Mouse (Mus musculus): Measurements from ENCODE around the gene Osbpl8.

Gene Osbpl8

DNA sequence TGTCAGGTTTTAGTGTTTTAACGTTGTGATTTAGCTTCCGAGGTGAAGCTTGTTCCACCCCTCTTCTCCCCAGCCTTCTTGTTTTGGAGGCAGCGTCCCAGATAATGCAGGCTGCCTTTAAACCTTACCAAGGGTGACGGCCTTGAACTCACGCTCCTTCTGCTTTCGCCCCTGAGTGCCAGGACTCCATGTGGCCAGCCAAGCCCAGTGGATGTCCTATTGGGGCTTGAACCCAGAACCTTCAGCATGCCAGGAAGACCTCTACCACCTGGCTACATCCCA lies 70.7 kb downstream of the Osbpl8 start:
- no peak for DNase-seq (ENCODE audit: low spot score)

DNA sequence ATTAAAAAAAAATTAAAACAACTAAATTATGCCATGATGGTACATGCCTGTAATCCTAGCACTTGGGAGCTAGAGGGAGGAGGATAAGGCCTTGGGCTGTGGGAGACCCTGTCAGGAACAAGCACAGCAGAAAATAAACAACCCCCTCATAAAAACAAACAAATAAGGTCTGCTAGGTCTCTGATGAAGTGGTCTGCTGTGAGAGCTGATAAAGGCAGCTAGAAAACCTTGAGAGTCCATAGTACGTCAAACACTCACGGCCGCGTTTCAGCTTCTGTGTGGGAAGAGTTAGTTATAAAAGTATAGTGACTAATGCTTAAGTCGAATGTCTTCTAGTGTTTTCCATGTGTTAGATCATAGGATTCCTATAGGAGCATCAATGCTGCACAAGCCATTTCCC lies 72.9 kb downstream of the Osbpl8 start:
- DNase-seq (ENCODE audit: low spot score), result no peak

DNA sequence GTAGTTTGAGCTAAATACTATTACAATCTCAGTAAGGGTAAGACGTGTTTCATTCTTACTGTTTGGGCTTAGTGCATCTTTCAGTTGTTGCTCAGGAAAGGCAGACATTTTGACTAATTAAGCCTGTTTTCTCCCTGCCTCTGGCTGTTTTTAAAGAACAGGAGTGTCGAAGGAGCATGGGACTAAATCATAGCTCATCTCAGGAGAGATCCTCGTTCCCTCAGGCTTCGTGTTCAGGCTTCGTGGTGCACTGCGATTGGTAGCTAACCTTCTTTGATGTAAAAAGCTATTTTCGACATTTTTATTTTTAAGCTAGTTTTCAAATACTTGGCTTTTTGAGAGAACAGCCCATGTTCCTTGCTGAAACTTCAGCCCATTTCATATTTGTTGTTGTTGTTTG lies 78.1 kb downstream of the Osbpl8 start:
- DNase-seq (ENCODE audit: low spot score), result no peak

DNA sequence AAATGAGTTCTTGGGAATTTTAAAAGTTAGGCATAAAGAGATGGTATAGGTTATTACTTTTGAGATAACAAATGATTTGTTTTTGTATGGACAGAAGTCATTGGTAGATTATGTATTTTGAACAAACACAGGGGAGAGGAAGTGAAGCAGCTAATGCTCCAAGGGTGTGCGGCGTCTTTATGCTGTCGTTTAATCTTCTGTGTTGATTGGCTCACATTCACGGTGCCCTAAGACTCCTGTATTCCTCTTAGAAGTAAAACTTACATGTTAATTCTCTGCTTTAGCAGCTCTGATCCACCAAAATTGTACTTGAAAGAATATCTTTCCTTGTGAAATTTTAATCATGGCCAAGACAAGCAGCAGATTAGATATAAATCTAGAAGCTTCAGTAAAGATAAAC lies 83.1 kb downstream of the Osbpl8 start:
- DNase-seq (ENCODE audit: low spot score), result no peak

DNA sequence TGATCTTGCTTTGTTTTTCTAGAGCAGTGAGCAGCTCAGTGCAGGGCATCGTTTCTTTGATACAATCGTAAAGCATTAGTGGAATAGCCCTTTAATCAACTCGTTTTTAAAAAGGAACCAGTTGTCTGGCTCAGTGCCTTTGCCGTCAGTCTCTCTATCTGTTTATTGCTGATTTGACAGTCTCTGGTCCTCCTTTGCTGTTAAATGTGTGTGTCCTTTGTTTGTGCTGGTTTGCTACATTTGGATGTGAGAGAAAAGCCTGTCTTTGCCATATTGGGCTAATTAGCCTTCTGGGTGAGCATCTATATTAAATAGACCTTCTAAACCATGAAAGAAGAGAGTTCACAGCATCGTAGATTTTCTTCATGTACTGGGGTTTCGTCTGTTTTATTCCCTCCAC lies 83.6 kb downstream of the Osbpl8 start:
- DNase-seq (ENCODE audit: low spot score), result no peak

DNA sequence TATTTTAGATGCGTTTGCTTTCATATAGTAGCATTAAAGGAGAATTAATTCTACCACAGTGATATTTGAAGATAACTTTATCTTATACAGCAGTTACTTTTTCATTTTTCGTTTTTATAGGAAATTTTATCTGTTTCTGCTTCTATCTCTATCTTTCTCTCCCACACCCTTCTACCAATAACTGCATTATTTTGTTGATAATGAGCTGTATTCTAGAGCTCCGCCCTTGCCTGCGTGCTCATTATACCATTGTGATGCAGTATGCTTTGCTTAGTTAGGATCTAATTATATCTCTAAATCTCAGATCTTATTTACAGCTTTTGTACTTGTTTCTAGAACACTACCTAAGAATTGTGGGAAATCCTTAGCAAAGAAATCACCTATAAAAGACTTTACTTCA lies 85.6 kb downstream of the Osbpl8 start:
- DNase-seq (ENCODE audit: low spot score), result no peak

DNA sequence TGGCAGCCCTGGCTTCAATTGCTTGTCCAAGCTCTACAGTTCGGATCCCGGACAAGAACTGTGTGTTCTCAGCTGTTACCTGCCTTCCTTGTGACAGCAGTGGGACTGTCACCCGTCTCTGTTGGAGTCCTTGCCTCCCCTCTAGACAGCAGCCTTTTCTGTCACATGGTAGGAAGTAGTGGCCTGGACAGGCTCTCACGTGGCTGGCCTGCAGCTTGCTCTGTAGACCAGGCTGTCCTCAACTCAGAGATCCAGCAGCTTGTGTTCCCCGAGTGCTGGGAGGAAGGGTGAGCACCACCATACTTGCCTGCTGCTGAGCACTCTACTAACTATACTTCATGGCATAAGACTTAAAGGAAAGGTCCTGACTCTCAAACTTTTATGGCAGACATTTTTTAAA lies 87.1 kb downstream of the Osbpl8 start:
- no peak for DNase-seq (ENCODE audit: low spot score)

DNA sequence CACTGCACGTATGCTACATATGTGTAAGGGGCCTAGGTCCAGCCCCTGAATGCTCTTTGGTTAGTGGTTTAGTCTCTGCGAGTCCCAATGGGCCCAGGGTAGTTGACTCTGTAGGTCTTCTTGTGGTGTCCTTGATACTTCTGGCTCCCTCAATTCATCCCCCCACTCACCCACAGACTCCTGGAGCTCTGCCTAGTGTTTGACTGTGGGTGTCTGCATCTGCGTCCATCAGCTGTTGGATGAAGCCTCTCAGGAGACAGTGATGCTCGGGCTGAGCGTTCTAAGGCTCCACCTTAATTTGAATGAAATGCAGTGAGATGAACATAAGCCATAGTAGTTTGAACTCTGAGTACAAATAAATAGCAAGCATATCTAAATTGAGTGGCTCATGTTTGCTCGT lies 90.7 kb downstream of the Osbpl8 start:
- no peak for DNase-seq (ENCODE audit: low spot score)

DNA sequence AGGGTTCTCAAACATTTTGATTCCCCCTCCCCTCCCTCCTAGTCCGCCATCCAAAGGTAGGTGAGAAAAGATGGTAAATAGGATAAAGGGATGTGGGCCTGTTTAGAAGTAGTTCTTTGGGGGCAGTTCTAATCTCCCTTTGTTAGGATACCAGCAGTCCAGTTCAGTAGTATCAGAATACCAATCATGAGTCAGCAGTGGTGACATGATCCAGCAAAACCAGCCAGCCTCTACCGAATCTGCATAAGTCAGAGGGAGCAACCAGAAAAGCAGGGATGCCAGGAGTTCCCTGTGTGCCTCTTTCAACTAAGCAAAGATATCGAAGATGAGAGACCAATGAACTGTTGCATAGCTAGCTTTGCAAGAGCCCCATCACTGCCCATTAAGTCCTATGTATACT lies 91.6 kb downstream of the Osbpl8 start:
- DNase-seq (ENCODE audit: low spot score), result no peak

DNA sequence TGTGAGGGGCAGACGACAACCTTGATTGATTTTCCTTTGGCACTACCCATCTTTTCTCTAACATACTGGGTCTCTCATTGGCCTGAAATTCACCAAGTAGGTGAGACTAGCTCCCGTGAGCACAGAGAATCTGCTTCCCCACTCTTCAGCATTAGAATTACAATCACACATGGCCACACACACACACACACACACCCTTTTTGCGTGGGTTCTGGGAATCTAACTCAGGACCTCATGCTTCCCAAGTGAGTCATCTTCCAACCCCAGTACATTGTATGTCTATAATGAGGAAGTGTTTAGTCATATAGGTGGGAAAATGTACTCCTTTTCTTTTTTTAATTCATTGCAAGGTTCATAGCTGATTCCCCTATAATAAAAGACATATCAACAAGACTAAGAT lies 92.8 kb downstream of the Osbpl8 start:
- DNase-seq (ENCODE audit: low spot score), result no peak

DNA sequence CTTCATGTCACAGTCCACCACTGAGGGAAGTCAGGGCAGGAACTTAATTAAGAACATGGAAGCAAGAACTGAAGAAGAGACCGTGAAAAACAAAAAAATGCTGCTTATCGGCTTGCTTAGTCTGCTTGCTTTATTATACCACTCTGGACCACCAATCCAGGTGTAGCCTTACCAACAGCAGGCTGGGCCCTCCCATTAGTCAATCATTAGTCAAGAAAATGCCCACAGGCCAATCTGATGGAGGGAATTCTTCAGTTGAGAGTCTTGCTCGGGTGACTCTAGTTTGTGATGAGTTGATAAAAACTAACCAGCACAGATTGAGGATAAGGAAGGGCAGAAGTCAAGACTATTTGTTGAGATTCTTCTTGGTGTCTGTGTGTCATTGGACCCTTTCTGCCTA lies 93.7 kb downstream of the Osbpl8 start:
- no peak for DNase-seq (ENCODE audit: low spot score)

DNA sequence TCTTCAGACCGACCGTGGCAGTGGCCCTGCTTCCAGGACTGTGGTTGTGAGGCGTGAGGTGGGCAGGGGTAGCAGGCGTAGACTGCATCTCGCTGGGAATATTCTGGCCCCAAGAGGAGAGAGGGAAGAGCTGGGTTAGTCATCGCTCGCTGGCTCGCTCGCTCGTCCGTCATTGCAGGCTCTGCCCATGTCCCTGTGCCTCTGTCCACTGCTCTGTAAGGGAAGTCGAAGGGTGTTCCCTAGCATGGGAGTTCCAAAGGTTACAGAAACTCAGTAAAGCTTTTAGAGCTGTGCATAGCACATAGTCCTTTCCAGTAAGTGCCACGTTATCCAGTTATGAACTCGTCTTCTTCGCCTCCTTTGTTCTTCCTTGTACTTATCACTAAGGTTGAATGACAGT lies 107.1 kb downstream of the Osbpl8 start:
- DNase-seq (ENCODE audit: low spot score), result no peak

DNA sequence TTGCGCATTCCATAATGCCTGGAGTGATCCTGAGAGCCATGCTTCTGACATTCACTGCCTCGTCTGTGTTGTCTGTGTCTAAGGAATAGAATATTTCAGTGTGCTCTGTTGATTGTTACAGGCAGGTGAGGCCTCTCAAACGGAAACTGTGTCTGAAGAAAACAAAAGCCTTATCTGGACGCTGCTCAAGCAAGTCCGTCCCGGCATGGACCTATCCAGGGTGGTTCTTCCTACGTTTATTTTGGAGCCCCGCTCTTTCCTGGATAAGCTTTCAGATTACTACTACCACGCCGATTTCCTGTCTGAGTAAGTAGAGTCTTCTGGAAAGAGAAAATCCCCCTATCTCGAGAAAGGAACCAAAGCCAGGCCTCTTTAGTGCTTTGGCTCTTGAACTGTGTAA lies 108.4 kb downstream of the Osbpl8 start:
- DNase-seq (ENCODE audit: low spot score), result peak; percentile 4

DNA sequence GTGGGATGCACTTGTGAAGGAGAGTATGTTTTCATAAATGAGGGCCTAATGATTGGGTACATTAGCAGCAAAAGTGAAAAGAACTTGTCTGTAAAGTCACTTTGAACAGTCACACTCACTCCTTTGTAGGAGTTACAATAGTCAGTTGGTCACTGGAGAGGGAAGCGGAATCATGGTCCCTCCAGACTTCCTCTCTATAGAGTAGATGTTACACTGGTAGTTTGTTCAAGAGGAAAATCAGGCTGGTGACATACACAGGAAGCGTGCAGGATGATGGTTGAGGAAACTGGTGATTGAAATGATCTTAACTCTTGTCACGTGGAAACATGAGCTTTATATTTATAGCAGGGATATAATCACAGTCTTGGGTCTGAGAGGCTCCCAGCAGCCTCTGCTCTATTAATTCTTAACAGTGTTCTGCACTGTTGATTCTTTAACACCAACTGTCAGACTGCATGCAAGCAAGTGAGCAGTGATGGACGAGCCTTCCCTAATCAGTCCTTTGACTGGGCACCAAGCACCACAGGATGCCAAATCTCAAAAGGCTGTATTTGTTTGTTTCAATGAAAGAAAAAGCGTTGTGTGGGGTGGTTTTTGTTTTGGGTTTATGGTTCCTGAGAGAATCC lies 109.0 kb downstream of the Osbpl8 start:
- no peak for DNase-seq (ENCODE audit: low spot score)

DNA sequence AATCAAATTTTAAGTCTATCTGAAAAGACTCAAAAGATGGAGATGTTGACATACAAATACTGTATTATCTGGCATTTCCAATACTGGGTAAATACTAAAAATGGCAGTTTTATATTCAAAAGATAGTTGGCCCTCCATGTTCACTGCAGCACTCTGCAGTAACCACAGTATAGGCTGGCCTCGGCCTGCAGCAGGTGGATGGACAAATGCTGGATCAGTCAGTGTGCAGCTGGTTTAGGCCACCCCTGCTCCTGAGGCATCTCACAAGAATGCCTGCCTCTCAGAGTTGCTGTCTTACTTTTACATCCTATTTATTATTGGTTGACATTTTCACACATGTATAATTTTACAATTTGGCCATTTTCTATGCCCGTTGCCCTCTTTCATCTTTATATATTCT lies 111.3 kb downstream of the Osbpl8 start:
- DNase-seq (ENCODE audit: low spot score), result no peak

DNA sequence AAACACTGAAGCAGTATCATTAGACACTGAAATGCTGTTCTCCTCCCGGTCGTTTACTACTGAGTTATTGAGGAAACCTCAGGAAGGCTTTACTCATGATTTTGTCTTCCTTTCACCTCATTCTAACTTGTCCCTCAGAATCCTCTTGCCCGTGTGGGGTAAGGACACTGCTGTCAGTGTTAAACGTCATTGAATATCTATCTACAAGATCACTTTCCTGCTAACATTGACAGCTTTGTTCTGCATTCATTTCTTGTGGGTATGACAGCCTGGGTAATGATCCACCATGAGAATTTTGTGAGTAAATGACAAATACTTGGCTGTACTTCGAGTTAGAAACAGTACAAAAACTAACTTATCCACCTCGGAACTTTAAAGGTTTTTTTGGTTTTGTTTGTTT lies 133.1 kb downstream of the Osbpl8 start:
- no peak for DNase-seq (ENCODE audit: low spot score)

DNA sequence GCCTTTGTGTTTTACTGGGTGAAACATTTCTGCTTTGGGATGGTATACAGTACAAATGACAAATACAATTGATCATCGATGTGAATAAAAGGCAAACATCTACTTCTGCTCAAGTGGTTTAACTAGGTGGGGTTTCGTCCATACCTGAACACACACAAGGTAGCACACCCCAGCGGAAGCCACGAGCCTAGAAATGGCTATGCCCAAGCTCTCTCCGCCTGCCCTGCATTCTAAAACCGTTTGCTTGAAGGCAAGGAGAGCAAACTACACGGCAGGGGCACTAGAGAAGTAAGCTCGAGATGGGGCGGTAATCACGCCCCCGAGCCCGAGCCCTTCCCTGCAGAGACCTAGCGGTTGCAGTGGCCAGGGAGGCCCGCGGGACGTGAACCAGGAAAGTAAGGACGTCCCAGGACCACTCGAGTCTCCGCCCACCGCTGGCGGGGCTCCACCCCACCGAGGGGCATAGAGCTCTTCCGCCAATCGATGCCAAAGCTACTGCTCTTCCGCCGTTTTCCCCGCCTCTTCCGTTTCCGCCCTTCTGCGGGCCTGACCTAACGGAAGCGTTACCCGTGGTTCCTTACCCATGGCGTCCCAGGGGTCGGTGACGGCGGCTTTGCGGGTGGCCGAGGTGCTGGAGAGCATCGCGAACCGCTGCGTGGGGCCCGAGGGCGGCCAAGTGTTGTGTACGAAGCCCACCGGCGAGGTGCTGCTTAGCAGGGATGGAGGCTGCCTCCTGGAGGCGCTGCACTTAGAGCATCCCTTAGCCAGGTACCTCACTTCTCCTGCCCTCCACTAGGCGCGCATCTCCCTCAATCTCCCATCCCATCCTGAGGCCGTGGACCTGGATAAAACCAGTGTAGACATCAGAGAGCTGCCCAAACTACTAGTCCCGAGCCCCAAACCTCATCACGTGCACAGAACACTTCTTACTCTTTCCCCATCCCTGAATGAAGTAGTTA lies 133.9 kb downstream of the Osbpl8 start, which contains the start of gene Bbs10:
Bbs10 (plus strand) TSS at position 540 of the 959 bp plus-strand sequence.
- DNase-seq (ENCODE audit: low spot score), result peak; percentile 95

DNA sequence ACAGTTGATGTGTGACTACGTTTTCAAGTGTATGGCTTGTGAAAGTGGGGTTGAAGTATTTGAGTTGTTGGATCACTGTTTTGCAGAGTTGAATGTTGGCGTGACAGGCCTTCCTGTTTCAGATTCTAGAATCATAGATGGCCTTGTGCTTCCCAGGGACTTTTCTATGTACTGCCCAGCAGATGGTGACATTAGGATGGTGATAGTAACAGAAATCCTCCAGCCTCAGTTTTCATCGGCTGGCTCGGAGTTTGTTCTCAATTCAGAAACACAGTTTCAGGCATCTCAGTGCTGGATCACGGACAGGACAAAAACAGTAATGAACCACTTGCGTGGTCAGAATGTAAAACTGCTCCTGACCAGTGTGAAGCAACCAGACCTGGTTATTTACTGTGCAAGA lies 135.0 kb downstream of the Osbpl8 start:
- no peak for DNase-seq (ENCODE audit: low spot score)

DNA sequence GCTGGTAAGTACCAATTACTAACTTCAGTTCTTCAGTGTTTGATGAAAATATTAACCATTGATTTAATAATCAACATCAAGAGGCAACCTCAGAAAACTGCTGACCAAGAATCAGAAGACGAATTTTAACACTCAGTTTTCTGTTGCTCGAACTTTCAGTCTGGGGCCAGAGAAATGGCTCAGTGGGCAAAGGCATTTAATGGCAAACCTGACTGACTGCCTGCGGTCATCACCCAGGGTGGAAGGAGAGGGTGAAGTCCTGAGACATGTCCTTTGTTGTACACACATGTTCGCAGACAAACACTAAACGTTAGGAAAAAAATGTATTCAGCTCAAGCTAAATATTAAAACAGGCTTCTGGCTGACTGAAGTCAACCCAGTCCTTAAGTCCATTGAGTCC lies 136.5 kb downstream of the Osbpl8 start:
- DNase-seq (ENCODE audit: low spot score), result no peak

DNA sequence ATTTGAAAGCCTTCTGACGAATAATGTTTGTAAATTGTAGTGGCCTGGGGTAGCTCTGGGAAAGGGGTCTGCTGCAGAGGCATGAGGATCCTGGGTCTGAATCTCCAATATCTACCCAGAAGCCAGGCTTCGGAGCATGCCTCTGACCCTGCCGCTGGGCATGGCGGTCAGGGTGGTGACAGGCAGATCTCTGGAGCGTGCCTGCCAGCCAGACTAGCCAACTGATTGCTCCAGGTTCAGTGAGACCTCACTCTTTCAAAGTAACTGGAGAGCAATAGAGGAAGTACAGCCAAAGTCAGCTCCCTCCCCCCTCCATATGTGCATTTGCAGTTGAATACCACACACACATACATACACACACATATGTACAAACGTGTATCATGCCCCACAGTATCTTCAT lies 137.9 kb downstream of the Osbpl8 start:
- DNase-seq (ENCODE audit: low spot score), result no peak

DNA sequence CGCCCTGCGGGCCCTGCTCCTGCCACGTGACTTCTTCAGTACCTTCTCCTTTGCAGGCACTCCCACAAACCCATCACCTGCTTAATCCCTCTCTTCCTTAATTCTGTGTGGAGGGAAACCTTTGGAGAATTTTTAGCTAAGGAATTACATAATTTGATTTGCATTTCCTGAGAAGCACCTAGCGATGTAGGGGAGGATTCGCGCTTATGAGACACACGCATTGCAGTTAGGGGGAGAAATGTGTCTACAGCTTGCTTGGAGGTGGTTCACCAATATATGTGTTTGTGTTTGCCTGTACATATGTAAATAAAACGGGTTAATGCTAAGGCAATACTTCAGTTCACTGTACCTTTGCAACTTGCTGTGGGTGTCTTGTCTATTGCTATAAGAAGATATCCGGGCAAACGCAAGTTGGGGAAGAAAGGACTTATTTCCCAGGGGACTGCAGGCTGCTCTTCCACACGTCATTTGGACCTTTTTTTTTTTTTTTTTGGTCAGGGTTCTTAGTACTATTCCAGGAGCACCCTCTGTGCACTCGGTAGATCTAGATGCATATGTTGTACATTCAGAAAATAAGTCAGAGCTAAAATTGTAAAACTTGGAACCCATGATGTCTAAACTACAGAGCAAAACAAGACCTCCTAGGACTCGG lies 144.4 kb downstream of the Osbpl8 start:
- no peak for DNase-seq (ENCODE audit: low spot score)

DNA sequence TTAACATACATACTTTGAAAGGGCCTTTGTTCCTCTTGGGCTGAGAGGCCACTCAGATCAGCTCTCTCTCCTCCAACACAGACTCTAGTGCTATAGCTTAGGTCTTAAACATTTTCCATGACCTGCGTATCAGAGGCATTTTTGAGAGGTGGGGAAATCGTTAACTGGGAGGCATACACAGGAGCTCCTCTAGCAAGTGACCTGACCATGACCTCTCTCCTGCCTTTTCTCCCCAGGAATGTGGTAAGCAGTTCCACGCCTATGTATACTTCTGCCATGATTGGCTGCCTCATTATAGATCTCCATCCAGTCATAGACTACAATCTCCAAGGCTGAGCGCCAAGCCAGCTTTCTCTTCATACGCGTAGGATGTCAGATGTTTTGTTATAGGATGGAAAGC lies 148.7 kb downstream of the Osbpl8 start:
- DNase-seq (ENCODE audit: low spot score), result no peak

DNA sequence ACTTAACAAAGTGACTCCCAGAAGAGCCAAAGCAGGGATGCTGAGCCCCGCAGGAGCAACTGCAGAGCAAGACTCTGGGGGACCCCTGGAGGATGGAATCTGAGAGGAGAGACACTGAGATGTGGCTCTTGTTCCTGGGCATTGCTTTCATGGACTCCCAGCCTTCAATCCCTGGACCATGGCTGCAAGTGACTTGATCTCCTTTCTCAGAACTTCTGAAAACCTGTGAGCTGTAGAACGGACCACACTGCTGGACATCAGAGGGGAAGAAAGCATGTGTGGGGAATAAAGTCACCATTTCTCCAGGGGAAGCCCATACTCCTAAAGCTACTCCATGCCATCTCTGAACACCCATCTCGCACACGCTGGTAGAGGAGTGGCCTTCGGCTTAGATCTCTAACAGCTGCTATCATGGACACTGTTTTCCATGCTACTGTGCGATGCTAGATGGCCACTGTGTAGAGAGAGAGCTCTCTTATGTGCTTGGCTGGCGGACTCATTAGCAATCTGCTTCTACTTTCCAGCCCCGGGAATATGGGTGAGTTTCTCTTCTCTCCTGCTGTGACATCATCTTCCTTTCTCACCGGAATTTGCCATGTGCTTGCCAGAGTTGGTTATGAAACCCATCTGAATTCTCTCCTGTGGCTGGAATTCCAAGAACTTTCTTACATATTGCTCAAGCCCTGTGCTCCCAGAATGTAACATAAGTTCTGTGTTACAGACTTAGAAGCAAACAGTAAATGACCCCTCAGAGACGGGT lies 150.3 kb downstream of the Osbpl8 start:
- peak; percentile 61 for DNase-seq (ENCODE audit: low spot score)
